8 mouse cellular contexts compared by ENCODE assay signal in the genomic region with DNA sequence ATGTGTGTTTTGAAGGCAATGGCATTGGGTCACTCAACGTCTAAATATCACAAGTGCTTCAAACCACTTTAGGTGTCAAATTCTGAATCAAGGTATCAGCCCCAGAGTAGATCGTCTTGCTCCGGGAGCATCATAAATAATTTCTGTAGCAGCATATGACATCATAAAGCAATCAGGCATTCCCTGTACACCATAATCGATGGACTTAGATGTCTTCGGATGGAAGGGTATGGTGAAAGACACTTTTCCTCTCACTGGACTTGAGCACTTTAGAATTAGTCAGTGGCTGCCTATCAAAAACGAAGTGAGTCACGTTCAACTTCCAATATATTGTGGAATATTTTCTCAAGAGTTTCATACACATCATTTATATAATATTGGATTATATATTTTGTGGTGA.
DNase-seq lines count a peak whose midpoint lies in the region; ATAC-seq lines count a peak whose summit lies in the region.
"Had no signal": no experiment of that assay in that cellular context is flagged by ENCODE, and none has a peak within 500 bp of the region (broad histone marks: within the 10 kb centered on the region; RNA-seq: fewer than 3 reads in every experiment).

No protein-coding gene starts in this region.

- no peak for ATAC-seq in liver, embryonic 12.5 days
- ATAC-seq in liver, embryonic 11.5 days (replicated peaks; ENCODE audit: low FRiP score), result no peak
- ATAC-seq in forebrain, embryonic 11.5 days (replicated peaks; ENCODE audit: low FRiP score), result peak; percentile 31
- ATAC-seq in inflammation-experienced regulatory T-cells, adult 6 months, result peak; percentile 12
- 0 out of 2 replicates have a peak, but pooled peaks have one; percentile 54 for ATAC-seq in neural tube, embryonic 15.5 days (ENCODE audit: low FRiP score)

- H3K9ac ChIP-seq in liver, embryonic 12.5 days, result no peak overlapping the region
- H3K9ac ChIP-seq in liver, embryonic 11.5 days (ENCODE audit: low read depth, low read length), result no peak overlapping the region
- H3K9ac ChIP-seq in forebrain, embryonic 11.5 days (ENCODE audit: low read length), result no peak overlapping the region
- H3K9ac ChIP-seq in neural tube, embryonic 15.5 days (replicated peaks), result no peak overlapping the region
- H3K9ac ChIP-seq: limb, embryonic 12.5 days had no signal

- no peak overlapping the region for H3K27ac ChIP-seq in liver, embryonic 12.5 days
- H3K27ac ChIP-seq in liver, embryonic 11.5 days (ENCODE audit: low read depth, low read length), result no peak overlapping the region
- no peak overlapping the region for H3K27ac ChIP-seq in forebrain, embryonic 11.5 days (ENCODE audit: low read depth, low read length)
- H3K27ac ChIP-seq in neural tube, embryonic 15.5 days (replicated peaks), result peak overlapping the region; percentile 73
- H3K27ac ChIP-seq: limb, embryonic 12.5 days had no signal

- WGBS in liver, embryonic 12.5 days (ENCODE audit: insufficient replicate concordance), result 63% methylated on average over 7 of the region's 7 CpGs
- WGBS in liver, embryonic 11.5 days, result 74% methylated on average over 7 of the region's 7 CpGs
- 78% methylated on average over 7 of the region's 7 CpGs for WGBS in forebrain, embryonic 11.5 days
- 55% methylated on average over 7 of the region's 7 CpGs for WGBS in neural tube, embryonic 15.5 days

- no peaks in the 10 kb centered on the region for H3K4me1 ChIP-seq in liver, embryonic 12.5 days
- H3K4me1 ChIP-seq in liver, embryonic 11.5 days (replicated peaks; ENCODE audit: control insufficient read depth, insufficient read depth, low read length), result no peaks in the 10 kb centered on the region
- H3K4me1 ChIP-seq in forebrain, embryonic 11.5 days (replicated peaks; ENCODE audit: control insufficient read depth, insufficient read depth, low read length), result no peaks in the 10 kb centered on the region
- H3K4me1 ChIP-seq in neural tube, embryonic 15.5 days, result 0 out of 2 replicates have a peak, but pooled peaks cover 7% of the 10 kb centered on the region

- H3K9me3 ChIP-seq in liver, embryonic 12.5 days (replicated peaks), result no peaks in the 10 kb centered on the region
- no peaks in the 10 kb centered on the region for H3K9me3 ChIP-seq in liver, embryonic 11.5 days (ENCODE audit: control insufficient read depth, low read length)
- no peaks in the 10 kb centered on the region for H3K9me3 ChIP-seq in forebrain, embryonic 11.5 days (ENCODE audit: control insufficient read depth, low read length)
- H3K9me3 ChIP-seq in neural tube, embryonic 15.5 days (replicated peaks), result no peaks in the 10 kb centered on the region
- H3K9me3 ChIP-seq: limb, embryonic 12.5 days had no signal

- H3K27me3 ChIP-seq in liver, embryonic 12.5 days (replicated peaks), result no peaks in the 10 kb centered on the region
- H3K27me3 ChIP-seq in liver, embryonic 11.5 days (replicated peaks; ENCODE audit: control insufficient read depth, insufficient read depth, low read length), result no peaks in the 10 kb centered on the region
- H3K27me3 ChIP-seq in forebrain, embryonic 11.5 days (ENCODE audit: control insufficient read depth, insufficient read depth, low read length), result no peaks in the 10 kb centered on the region
- H3K27me3 ChIP-seq in neural tube, embryonic 15.5 days (replicated peaks), result no peaks in the 10 kb centered on the region
- H3K27me3 ChIP-seq: limb, embryonic 12.5 days had no signal

- peak overlapping the region; percentile 19; the same call in 1 of the 2 replicates for H3K4me2 ChIP-seq in liver, embryonic 12.5 days
- no peak overlapping the region for H3K4me2 ChIP-seq in liver, embryonic 11.5 days
- H3K4me2 ChIP-seq in forebrain, embryonic 11.5 days (ENCODE audit: low read depth, low read length, severe bottlenecking), result no peak overlapping the region
- H3K4me2 ChIP-seq in neural tube, embryonic 15.5 days, result no peak overlapping the region
- H3K4me2 ChIP-seq: limb, embryonic 12.5 days had no signal

- no peaks in the 10 kb centered on the region for H3K36me3 ChIP-seq in liver, embryonic 12.5 days
- H3K36me3 ChIP-seq in liver, embryonic 11.5 days (ENCODE audit: control insufficient read depth, insufficient read depth, low read length), result no peaks in the 10 kb centered on the region
- H3K36me3 ChIP-seq in forebrain, embryonic 11.5 days (ENCODE audit: control insufficient read depth, insufficient read depth, low read length), result no peaks in the 10 kb centered on the region
- no peaks in the 10 kb centered on the region for H3K36me3 ChIP-seq in neural tube, embryonic 15.5 days
- H3K36me3 ChIP-seq: limb, embryonic 12.5 days had no signal

- DNase-seq in liver, embryonic 11.5 days (ENCODE audit: low spot score), result no peak
- no peak for DNase-seq in forebrain, embryonic 11.5 days (ENCODE audit: low spot score)
- no peak for DNase-seq in adipocyte (ENCODE audit: low spot score)
- no peak for DNase-seq in kidney, postnatal 14 days

- no peak overlapping the region for H3K4me3 ChIP-seq in liver, embryonic 12.5 days
- H3K4me3 ChIP-seq in liver, embryonic 11.5 days (ENCODE audit: low read depth, low read length), result no peak overlapping the region
- H3K4me3 ChIP-seq in forebrain, embryonic 11.5 days (ENCODE audit: low read depth, low read length), result no peak overlapping the region
- no peak overlapping the region for H3K4me3 ChIP-seq in neural tube, embryonic 15.5 days (replicated peaks)
- H3K4me3 ChIP-seq: limb, embryonic 12.5 days had no signal

Comparison
In these comparisons a context has a peak if more than half of its experiments do, and no peak if none do; other contexts are left out.
1. ATAC-seq: peak in forebrain, embryonic 11.5 days (single experiment), inflammation-experienced regulatory T-cells, adult 6 months (single experiment) and neural tube, embryonic 15.5 days (single experiment); none in liver, embryonic 12.5 days (single experiment) and liver, embryonic 11.5 days (single experiment).